Mouse (Mus musculus) embryonic facial prominence, embryonic 14.5 days (tissue): ENCODE data around the gene Hmcn2. TPM values are rescaled to one million over a fixed set of nuclear protein-coding genes. Genes with fewer than 3 reads are reported as not detected.

Source experiments
- ATAC-seq: fragments of 200-750 bp; cut with Nextera tagmentation; 2 replicates; pipeline ENCODE4 v1.8.0; 2017; ENCODE audit warnings: low read depth, moderate number of reproducible peaks, moderate TSS enrichment
- DNase-seq: peaks from one replicate; pipeline ENCODE4 v3.0.0-alpha.2; 2015; ENCODE audit warnings: low spot score
- H3K27ac ChIP-seq: fragments of 300-500 bp; sonication (generic); replicated peaks from 2 replicates; pipeline ENCODE4 v1.5.1; 2014; ENCODE audit warnings: low read depth, mild to moderate bottlenecking, low read length, moderate library complexity
- H3K27me3 ChIP-seq: fragments of 300-500 bp; sonication (generic); replicated peaks from 2 replicates; pipeline ENCODE4 v1.6.1; 2014; ENCODE audit warnings: low read length; ENCODE audit not compliant: control insufficient read depth, insufficient read depth
- H3K36me3 ChIP-seq: fragments of 300-500 bp; sonication (generic); 2 replicates; pipeline ENCODE4 v1.6.1; 2014; ENCODE audit warnings: low read length, mixed read lengths; ENCODE audit not compliant: control insufficient read depth, insufficient read depth
- H3K4me1 ChIP-seq: fragments of 300-500 bp; sonication (generic); 2 replicates; pipeline ENCODE4 v1.6.1; 2014; ENCODE audit warnings: antibody characterized with exemption, low read length; ENCODE audit not compliant: control insufficient read depth, insufficient read depth
- H3K4me2 ChIP-seq: fragments of 300-500 bp; sonication (generic); 2 replicates; pipeline ENCODE4 v1.6.1; 2014; ENCODE audit warnings: low read depth, mild to moderate bottlenecking, low read length, moderate library complexity, mixed read lengths
- H3K4me3 ChIP-seq: fragments of 300-500 bp; sonication (generic); 2 replicates; pipeline ENCODE4 v1.5.1; 2014; ENCODE audit warnings: low read depth, mild to moderate bottlenecking, low read length
- H3K9ac ChIP-seq: fragments of 300-500 bp; sonication (generic); 2 replicates; pipeline ENCODE4 v1.6.1; 2014; ENCODE audit warnings: low read depth, mild to moderate bottlenecking, low read length, moderate library complexity, mixed read lengths
- H3K9me3 ChIP-seq: fragments of 300-500 bp; sonication (generic); 2 replicates; pipeline ENCODE4 v1.6.1; 2016; ENCODE audit warnings: low read length; ENCODE audit not compliant: control insufficient read depth
- WGBS: fragments of 180-500 bp; shearing (Covaris S2); extraction: QIAGEN DNeasy Blood & Tissue Kit; methylation state at CpG from one replicate; pipeline ENCODE4 v1.1.7; 2014; 5-methylcytosine and 5-hydroxymethylcytosine counted together
- polyA plus RNA-seq: library from polyadenylated mRNA; unstranded; fragments of >200 nt; fragmentation: Nextera tagmentation; extraction: Ambion mirVana; gene quantifications from 2 replicates; pipeline ENCODE4 v1.2.1, GENCODE M21; 2014

Gene Hmcn2
- polyA plus RNA-seq, result 1.0 TPM in 2 replicates

DNA sequence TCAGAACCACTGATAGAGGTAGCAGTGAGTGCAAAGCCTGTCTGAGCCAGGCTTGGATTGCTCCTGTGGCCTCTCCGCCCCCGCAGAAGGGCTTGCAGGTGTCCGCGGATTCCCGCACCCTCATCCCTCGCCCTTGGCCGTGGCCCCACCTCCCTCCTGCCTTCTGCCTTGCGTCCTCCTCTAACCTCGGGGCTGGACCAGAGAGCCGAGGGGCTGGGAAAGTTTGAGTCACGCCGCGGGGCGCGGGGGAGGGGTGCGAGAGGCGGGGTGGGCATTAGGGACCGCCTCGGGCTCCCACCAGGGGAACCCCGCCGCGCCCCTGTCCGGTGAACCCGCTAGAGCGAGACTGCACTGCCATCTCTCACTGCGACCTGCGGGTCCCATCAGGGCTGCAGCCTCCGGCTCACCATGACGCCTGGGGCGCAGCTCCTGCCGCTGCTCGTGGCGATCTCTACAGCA is at the start of gene Hmcn2:
Hmcn2 (plus strand) TSS at position 409 of the 459 bp plus-strand sequence.
- peak within 1 kb of the TSS; percentile 26 for H3K4me3 ChIP-seq
- peak within 1 kb of the TSS; percentile 14; the same call in 1 of the 2 replicates for H3K9ac ChIP-seq
- no peak within 1 kb of the TSS for H3K27ac ChIP-seq
- ATAC-seq (no peak), DNase-seq (no peak)
- peak within 1 kb of the TSS; percentile 45 for H3K4me2 ChIP-seq
- no peaks in the 10 kb centered on the region for H3K4me1 ChIP-seq
- H3K36me3 ChIP-seq, result no peaks in the 10 kb centered on the region
- WGBS, result 5% methylated on average over 18 of the region's 33 CpGs
- H3K9me3 ChIP-seq, result no peaks in the 10 kb centered on the region
- H3K27me3 ChIP-seq, result peaks cover 61% of the 10 kb centered on the region

DNA sequence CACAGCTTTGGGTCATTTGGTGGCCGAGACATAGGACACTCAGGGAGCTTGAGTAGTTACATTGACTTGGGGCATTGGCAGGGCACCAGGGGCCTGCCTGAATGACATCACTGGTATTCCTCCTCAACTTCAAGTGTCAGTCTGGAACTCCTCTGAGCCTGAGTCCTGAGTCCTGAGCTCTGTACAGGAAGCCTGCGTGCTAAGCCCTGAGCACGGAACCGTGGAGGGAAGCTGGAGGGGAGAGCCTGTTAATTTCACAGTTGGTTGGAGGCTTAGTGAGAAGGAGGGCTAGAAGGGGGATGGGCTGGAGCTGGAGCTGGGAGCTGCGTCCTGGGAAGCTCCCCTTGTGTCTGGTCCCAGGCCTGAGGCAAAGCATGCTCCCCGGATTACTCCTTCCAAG is 46.8 kb upstream of the Hmcn2 start:
- Histone ChIP-seq H3K27me3 (no peaks in the 10 kb centered on the region), H3K36me3 (no peaks in the 10 kb centered on the region), H3K4me3 (no peak overlapping the region), H3K9me3 (no peaks in the 10 kb centered on the region), H3K4me2 (no peak overlapping the region), H3K27ac (no peak overlapping the region), H3K4me1 (peaks cover 49% of the 10 kb centered on the region), H3K9ac (no peak overlapping the region)
- 37% methylated on average over 6 of the region's 6 CpGs for WGBS
- peak; percentile 16; the same call in 1 of the 2 replicates for ATAC-seq
- peak; percentile 45 for DNase-seq

DNA sequence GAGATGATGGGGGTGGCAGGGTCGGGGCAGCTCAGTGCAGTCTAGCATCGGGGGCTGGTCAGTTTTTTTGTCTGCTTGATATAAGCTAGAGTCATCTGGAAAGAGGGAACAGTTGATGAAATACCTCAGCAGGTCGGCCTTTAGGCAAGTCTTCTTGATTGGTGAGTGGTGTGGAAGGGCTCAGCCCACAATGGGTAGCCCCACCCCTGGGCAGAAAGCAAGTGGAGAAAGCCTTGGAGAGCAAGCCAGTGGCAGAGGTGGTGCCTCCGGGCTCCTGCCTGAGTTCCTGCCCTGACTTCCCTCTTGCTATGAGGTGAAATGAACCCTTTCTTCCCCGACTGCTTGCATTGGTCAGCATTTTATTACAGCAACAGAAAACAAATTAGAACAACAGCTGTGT is 45.6 kb upstream of the Hmcn2 start:
- no peaks in the 10 kb centered on the region for H3K36me3 ChIP-seq
- no peak for ATAC-seq
- H3K27me3 ChIP-seq, result no peaks in the 10 kb centered on the region
- no peak overlapping the region for H3K9ac ChIP-seq
- H3K4me3 ChIP-seq, result no peak overlapping the region
- DNase-seq, result peak; percentile 4
- WGBS, result 33% methylated on average over 5 of the region's 5 CpGs
- no peak overlapping the region for H3K27ac ChIP-seq
- H3K4me2 ChIP-seq, result no peak overlapping the region
- H3K9me3 ChIP-seq, result no peaks in the 10 kb centered on the region
- H3K4me1 ChIP-seq, result peaks cover 38% of the 10 kb centered on the region

DNA sequence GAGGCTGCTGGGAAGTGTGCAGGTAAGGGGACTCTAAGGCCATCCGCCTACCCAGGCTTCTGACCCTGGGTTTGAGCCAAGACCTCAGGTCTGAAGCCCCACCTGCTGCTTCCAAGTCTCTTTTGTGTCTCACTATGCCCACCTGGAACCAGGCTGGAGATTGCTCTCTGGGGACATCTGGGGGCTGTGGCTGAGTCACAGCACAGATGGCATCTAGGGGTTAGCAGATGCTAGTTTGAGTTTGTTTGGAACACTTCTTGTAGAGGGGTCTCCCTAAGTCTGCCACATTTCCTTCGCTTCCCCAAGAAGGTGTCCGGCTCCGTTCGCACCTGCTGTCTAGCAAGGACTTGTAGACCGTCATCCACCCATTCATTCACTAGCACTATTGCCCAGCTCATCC is 45.0 kb upstream of the Hmcn2 start:
- no peak overlapping the region for H3K4me3 ChIP-seq
- H3K9ac ChIP-seq, result no peak overlapping the region
- no peak overlapping the region for H3K4me2 ChIP-seq
- H3K4me1 ChIP-seq, result peaks cover 32% of the 10 kb centered on the region
- no peaks in the 10 kb centered on the region for H3K36me3 ChIP-seq
- peak; percentile 24; the same call in 1 of the 2 replicates for ATAC-seq
- H3K27ac ChIP-seq, result no peak overlapping the region
- peak; percentile 8 for DNase-seq
- H3K27me3 ChIP-seq, result no peaks in the 10 kb centered on the region
- no peaks in the 10 kb centered on the region for H3K9me3 ChIP-seq
- 89% methylated on average over 6 of the region's 6 CpGs for WGBS

DNA sequence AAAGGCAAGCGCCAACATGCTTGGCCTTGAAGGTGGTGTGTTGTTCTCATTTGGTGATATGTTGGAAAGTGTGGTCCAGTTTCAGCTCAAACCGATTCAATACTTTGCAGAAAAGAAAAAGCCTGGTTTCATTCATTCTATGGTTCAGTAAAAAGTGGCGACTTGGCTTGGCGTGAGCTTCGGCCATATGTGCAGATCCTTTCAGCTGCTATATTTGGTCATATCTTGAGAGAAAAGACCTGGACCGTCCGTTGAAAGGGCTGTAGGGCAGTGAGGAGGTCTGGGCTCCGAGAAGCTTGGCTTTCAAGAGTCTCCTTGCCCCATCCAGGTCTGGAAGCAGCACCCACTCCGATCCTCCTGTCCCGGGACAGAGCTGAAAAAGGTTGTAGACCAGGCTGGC is 44.4 kb upstream of the Hmcn2 start:
- no peak for DNase-seq
- no peak overlapping the region for H3K9ac ChIP-seq
- 93% methylated on average over 10 of the region's 10 CpGs for WGBS
- no peaks in the 10 kb centered on the region for H3K36me3 ChIP-seq
- no peak overlapping the region for H3K4me2 ChIP-seq
- H3K9me3 ChIP-seq, result no peaks in the 10 kb centered on the region
- H3K4me1 ChIP-seq, result peaks cover 25% of the 10 kb centered on the region
- H3K27ac ChIP-seq, result no peak overlapping the region
- H3K4me3 ChIP-seq, result no peak overlapping the region
- ATAC-seq, result no peak
- H3K27me3 ChIP-seq, result no peaks in the 10 kb centered on the region

DNA sequence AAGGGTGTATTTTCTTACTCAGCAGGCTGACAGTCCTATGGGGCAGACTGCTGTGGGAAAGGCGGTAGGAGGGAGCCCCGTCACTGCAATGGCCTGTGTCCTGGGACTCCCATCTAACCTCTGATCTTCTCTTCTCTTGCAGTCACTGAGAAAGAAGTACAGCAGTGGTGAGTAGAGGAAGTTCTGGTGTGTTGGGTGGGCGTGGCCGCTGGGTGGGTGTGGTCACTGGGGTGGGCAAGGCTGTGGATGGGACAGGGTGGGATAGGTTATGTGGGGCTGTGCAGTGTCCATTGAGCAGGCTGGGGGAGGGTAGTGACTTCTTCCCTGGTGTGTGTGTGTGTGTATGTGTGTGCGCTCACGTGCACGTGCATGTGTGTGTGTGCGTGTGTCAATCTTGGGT is 43.7 kb upstream of the Hmcn2 start:
- H3K27ac ChIP-seq, result no peak overlapping the region
- H3K9ac ChIP-seq, result no peak overlapping the region
- ATAC-seq (no peak), DNase-seq (no peak)
- no peaks in the 10 kb centered on the region for H3K27me3 ChIP-seq
- H3K4me3 ChIP-seq, result no peak overlapping the region
- 87% methylated on average over 8 of the region's 8 CpGs for WGBS
- no peaks in the 10 kb centered on the region for H3K36me3 ChIP-seq
- H3K4me2 ChIP-seq, result no peak overlapping the region
- no peaks in the 10 kb centered on the region for H3K9me3 ChIP-seq
- peaks cover 19% of the 10 kb centered on the region for H3K4me1 ChIP-seq

DNA sequence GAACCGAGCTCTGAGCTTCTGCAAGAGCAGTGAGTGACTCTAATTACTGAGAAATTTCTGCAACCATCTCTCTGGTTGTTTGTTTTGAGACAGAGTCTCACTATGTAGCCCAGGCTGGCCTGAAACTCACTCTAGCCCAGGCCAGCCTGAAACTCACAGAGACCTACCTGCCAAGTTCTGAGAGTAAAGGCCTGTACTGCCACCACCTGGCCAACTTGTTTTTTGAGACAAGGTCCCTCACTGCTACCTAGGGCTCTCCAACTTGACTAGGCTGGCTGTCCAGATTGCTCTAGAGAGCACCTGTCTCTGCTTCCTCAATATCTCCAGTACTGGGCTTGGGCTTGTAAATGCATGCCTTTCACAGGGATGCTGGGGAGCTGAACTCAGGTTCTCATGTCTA is 43.1 kb upstream of the Hmcn2 start:
- H3K27ac ChIP-seq, result no peak overlapping the region
- no peak for DNase-seq
- H3K4me3 ChIP-seq, result no peak overlapping the region
- H3K27me3 ChIP-seq, result no peaks in the 10 kb centered on the region
- H3K9ac ChIP-seq, result no peak overlapping the region
- no peak overlapping the region for H3K4me2 ChIP-seq
- H3K36me3 ChIP-seq, result no peaks in the 10 kb centered on the region; the same call in 1 of the 2 replicates
- peaks cover 13% of the 10 kb centered on the region; the same call in 1 of the 2 replicates for H3K4me1 ChIP-seq
- no peaks in the 10 kb centered on the region for H3K9me3 ChIP-seq
- ATAC-seq, result no peak
- 89% methylated on average over 1 of the region's 1 CpGs for WGBS

DNA sequence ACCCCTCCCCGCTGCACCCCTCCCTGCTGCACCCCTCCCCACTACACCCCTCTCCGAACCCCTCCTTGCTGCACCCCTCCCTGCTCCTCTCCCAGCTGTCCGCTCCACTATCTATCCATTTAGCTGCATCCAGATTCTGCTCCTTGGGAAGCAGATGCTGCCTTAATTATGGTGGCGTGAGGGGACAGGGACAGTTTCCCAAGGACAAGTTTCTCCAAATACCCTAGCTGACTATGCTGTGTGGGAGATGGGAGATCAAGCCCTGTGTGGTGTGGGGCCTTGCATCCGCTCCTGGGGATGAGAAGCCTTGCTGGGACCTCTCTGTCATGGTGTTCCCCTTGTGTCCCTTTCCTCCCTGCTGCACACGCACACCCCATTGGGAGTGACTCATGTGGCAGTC is 39.2 kb upstream of the Hmcn2 start:
- Histone ChIP-seq H3K4me3 (no peak overlapping the region), H3K9me3 (no peaks in the 10 kb centered on the region), H3K4me1 (no peaks in the 10 kb centered on the region), H3K4me2 (no peak overlapping the region), H3K9ac (no peak overlapping the region), H3K27me3 (no peaks in the 10 kb centered on the region), H3K36me3 (no peaks in the 10 kb centered on the region; the same call in 1 of the 2 replicates), H3K27ac (no peak overlapping the region)
- ATAC-seq (no peak), DNase-seq (no peak)
- WGBS, result 94% methylated on average over 6 of the region's 6 CpGs

DNA sequence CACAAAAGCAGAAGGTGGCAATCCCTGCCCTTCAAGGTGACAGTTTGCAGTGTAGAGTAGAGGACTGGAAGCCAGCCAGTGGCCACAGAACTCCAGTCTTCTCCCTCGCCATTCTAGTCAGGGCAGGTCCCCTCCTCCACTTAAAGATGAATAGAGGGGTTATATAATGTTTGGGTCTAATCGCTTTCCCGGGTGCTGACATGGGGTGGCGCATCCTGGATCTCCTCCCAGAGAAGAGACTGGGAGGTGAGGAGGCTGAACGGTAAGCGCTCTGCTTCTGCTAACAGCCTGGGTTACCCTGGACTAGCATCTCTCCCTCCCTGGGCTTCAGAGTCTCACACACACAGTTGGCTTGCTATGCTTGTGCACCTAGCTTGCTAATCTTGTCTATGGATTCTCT is 36.4 kb upstream of the Hmcn2 start:
- H3K4me2 ChIP-seq, result no peak overlapping the region
- no peak overlapping the region for H3K9ac ChIP-seq
- H3K27ac ChIP-seq, result no peak overlapping the region
- no peaks in the 10 kb centered on the region for H3K9me3 ChIP-seq
- WGBS, result 69% methylated on average over 6 of the region's 6 CpGs
- H3K27me3 ChIP-seq, result no peaks in the 10 kb centered on the region
- H3K4me3 ChIP-seq, result no peak overlapping the region
- DNase-seq (no peak), ATAC-seq (no peak)
- peaks cover 22% of the 10 kb centered on the region for H3K36me3 ChIP-seq
- no peaks in the 10 kb centered on the region for H3K4me1 ChIP-seq
